Mouse (Mus musculus): ENCODE data around the gene Nectin3. TPM values are rescaled to one million over a fixed set of nuclear protein-coding genes. Genes with fewer than 3 reads are reported as not detected.

Nectin3 gene
- total RNA-seq (2014; fragmentation: Nextera tagmentation), result not detected in 2 replicates
- total RNA-seq (2017), result 0.34 TPM in 1 of 2 replicates, not detected in the other

DNA sequence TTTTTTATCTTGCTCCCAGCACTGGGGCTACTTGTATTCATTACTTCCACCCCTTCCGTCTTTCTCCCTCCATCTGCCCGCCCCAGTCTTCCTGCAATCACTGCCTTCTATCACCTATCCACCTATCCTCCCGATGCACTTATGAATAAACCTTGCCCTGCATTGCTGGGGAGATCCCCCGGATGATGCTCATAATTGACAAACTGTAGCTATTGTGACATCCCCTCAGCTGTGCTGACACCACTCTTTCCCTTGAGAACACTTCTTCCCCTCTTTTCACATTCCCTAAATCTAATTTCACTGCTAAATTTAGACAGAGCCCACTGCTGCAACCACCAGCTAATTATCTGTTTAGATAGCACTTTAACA, at the start of gene Nectin3:
TSS of gene Nectin3 (minus strand) at position 105 of the 369 bp plus-strand sequence.
- ATAC-seq (replicated peaks; ENCODE audit: low FRiP score, low TSS enrichment, poor library complexity, severe bottlenecking), result no peak

DNA sequence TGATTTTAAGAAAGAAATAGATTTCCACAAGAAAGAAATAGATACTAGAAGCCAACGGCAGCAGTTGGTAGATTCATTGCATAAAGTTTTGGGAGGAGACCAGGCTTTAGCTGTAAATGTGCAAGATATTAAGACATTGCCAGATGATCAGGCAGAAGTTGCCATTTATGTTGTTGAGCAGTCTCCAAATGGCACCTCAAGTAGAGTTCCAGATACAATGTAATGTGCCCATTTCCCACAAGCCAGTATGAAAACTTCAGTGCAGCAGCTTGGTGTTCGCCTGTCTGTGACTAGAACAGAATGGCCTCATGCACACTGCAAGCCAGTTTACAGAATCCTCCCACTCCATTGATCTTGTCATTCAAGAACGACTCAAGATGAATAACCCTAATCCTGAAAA, 39.8 kb upstream of the Nectin3 start:
- ATAC-seq (replicated peaks; ENCODE audit: low FRiP score, low TSS enrichment, poor library complexity, severe bottlenecking), result no peak

DNA sequence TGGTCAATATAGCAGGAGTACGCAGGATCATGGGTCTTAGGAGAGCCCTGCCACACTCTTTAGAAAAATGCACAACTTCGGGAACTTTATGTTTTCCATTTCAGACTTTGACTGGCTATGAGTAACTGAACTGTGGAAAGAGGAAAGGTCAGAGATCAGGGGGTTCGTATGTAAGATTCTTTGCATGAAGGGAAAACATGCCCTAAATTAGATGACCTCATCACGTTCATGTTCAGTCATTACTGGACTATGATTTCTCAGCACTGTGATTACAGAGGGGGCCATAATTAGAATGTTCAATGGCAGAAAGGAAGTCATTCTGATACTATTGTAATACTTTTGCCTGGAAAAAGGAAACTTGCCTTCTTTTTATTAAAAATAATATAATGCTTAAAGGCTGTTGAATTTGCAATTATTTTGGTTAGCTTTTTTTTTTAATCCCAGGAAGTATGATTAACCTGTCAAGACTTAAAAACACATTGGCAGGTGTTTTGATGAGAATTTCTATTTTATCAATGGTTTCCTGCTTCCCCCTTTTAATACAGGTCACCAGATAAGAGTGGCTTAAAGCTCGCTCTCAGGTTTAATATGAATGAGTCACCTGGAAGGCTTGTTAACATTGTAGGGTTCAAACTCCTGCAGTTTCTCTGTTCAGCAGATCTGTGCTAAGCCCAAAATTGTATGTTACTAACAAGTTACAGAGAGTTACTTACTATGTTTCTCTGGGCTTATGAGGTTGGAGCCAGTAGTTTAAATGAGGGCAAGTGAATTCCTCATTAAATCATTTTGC, 34.3 kb upstream of the Nectin3 start:
- no peak for ATAC-seq (replicated peaks; ENCODE audit: low FRiP score, low TSS enrichment, poor library complexity, severe bottlenecking)

DNA sequence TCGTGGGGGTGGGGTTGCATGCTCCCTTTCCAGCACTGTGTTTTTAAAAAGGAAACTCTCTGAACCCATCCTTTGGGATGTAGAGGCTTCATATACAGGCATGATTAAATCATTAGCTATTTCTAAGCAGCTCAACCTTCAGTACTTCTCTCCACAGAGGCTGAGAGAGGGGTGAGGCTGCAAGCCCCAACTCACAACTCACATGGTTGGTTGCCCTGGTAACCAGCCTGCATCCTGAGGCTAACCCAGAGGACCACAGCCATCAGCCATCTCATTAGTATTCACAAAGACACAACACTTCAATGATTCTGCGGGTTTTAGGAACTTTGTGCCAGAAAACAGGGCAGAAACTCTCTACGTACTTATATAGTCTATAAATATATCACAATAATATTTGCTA, 32.7 kb upstream of the Nectin3 start:
- no peak for ATAC-seq (replicated peaks; ENCODE audit: low FRiP score, low TSS enrichment, poor library complexity, severe bottlenecking)

DNA sequence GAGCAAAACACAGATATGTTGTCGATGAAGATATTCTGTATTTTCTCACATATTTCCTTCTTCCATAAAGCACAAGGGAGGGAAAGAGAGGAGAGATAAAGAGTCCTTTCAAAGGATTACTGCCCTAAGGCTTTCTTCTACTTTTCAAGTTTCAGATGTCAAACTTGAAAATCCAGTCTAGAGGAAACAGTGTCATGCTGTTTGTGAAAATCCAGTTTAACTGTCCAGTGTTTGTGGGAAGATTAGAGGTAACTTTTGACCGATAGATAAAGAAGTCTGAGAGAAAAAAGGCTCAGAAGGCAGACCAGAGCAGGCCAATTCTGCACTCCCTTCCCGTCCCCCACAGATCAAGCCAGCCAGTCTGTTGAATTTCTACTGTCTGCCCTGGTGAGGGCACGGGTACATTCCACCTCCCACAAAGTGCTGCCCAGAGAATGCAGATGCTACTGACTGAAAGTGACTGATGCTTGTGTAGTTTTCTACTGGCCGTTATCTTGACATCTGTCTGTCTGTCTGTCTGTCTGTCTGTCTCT, 22.6 kb upstream of the Nectin3 start:
- ATAC-seq (replicated peaks; ENCODE audit: low FRiP score, low TSS enrichment, poor library complexity, severe bottlenecking), result no peak

DNA sequence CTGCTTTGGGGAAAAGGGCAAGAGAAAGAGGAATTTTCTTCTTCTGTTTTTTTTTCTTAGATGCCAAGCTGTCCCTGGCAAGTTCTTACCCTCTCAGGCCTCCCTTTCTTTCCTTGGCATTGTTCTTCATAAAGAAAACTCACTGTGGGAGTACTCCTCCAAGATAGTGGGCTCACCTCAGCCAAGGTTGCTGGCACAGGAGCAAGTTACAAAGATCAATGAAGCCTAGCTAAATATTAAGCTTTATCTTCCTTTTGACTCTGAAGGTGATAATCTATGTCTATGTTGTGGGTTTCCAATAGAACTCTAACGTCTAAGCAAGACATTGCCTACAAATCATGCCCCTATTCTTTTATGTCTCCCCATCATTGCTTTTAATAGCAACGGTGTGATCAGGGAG, 21.3 kb upstream of the Nectin3 start:
- no peak for ATAC-seq (replicated peaks; ENCODE audit: low FRiP score, low TSS enrichment, poor library complexity, severe bottlenecking)

DNA sequence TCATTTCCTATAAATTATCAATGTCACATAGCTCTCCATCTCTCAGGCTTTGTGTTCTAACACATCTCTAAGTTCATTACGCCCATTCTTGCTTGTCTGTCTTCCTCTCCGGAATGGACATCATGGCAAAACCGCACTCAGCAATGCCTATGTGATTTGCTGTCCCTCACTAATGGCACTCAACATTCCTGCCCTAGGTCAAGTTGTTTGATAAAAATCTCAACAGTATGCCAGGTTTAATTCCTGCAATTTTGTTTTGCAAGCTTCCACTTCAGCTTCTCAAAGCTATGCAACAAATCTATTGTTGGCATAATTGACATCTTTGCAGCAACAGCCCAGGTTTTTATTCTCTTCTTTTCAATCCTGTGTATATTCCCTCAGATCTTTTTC, 9.6 kb upstream of the Nectin3 start:
- ATAC-seq (replicated peaks; ENCODE audit: low FRiP score, low TSS enrichment, poor library complexity, severe bottlenecking), result no peak

DNA sequence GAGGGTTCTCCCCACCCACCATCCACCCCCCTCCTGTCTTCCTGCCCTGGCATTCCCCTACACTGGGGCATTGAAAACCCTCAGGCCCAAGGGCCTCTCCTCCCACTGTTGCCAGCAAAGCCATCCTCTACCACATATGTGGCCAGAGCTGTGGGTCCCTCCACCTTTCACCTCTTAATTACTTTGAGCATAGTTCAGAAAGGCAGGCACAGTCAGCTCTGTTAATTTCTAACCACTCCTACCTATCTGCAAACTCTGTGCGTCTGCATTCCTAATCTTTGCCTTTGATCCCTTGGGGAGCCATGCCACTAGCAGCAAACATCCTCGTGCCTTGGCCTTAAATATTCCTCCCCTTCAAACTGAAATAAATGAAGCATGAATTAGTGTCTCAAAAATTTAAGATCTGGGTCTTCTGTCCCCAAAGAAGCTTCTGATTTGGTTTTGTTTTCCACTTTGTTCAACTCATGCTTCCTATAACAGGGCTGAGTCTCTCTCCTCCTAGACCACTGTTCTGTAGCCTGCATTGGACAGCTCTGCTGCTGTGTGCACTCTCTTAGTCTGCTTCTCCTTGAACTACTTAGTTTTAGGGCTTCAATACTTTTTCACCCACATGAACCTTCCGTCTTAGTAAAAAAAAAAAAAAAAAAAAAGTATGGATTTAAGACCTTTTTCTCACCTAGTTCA, 9.1 kb upstream of the Nectin3 start:
- no peak for ATAC-seq (replicated peaks; ENCODE audit: low FRiP score, low TSS enrichment, poor library complexity, severe bottlenecking)

DNA sequence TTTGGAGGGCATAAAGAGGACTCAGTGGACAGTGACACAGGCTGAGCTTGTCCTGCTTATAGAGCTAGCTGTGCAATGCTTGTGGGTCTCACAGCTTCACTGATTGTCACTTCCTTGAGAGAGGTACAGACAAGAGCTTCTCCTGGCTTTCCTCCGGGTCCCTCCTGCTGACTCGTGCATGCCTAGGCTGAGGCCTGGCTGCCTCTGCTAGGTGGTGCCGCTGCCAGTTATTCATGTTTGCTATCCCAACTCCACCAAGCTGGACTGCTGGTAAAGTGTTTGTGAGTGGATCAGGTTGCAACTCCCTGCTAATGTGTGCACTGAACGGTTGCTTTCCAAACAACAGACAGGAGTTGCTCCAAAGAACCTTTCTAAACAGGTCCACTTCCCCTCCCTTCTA, 5.7 kb upstream of the Nectin3 start:
- ATAC-seq (replicated peaks; ENCODE audit: low FRiP score, low TSS enrichment, poor library complexity, severe bottlenecking), result no peak

DNA sequence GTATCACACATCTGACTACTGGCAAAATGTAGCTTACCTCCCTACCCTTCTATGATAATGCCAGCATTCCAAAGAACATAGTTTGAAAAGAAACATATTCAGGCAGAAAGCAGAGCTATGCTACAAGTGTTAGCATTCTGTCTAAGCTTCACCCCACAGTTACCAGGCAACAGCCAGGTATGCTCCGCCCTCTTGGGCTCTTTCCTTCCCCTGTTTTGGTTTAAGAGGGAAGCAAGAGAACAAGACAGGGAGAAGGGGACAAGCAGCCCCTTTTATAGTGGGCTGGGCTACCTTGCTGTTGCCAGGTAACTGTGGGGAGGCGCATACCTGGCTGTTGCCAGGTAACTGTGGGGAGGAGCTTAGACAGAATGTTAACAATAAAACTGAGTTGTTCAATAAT, 4.0 kb upstream of the Nectin3 start:
- ATAC-seq (replicated peaks; ENCODE audit: low FRiP score, low TSS enrichment, poor library complexity, severe bottlenecking), result no peak

DNA sequence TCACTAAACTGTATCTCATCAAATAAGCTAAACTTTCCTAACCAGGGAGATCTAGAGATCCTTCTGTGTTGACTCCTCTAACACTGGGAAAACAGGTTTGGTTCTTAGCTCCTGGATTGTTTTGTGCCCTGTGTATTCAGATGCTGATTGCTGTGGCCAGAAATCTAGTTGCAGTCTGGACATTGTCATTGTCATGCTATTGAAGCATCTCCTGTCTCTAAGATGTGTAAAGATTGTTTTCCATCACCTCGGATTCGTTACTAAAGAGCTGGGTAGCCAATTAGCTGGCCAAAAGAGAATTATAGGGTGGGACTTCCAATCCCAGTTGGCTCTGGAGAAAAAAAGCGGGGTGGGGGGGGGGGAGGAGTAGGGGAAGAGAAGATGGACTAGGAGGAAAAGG, 2.4 kb upstream of the Nectin3 start:
- no peak for ATAC-seq (replicated peaks; ENCODE audit: low FRiP score, low TSS enrichment, poor library complexity, severe bottlenecking)

DNA sequence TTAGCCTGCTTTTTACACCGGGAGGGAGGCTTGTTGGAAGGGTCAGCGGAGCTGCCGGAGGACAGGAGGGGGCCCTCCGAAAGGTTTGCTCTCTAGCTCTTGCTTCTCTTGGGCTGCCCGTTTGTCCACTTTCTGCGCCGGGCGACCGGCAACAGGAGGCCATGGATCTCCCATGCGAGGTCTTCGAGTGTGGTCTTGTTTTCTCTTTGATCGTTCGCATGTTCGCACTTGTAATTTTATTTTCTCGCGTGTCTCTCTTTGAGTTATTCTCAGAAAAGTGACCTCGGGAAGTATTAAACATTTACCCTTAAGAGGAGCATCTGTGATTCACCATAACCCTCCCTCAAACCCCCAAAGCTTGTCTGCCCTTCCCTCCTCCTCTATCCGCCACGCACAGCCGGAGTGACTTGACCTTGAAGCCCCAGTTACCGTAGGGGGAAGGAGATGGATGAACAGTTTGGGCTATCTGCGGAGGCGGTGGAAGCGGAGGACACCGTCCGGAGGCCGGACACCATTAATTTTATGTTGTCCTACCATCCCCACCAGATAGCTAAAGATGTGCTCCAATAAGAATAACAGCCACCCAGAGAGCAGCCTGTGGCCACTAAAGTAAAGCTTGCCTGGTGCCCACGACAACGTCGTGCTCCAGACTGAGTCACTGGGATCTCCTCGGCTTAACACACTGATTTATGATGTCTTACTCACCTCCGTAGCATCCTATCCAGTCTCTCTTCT, 472 bp downstream of the Nectin3 start:
- ATAC-seq (replicated peaks; ENCODE audit: low FRiP score, low TSS enrichment, poor library complexity, severe bottlenecking), result no peak

DNA sequence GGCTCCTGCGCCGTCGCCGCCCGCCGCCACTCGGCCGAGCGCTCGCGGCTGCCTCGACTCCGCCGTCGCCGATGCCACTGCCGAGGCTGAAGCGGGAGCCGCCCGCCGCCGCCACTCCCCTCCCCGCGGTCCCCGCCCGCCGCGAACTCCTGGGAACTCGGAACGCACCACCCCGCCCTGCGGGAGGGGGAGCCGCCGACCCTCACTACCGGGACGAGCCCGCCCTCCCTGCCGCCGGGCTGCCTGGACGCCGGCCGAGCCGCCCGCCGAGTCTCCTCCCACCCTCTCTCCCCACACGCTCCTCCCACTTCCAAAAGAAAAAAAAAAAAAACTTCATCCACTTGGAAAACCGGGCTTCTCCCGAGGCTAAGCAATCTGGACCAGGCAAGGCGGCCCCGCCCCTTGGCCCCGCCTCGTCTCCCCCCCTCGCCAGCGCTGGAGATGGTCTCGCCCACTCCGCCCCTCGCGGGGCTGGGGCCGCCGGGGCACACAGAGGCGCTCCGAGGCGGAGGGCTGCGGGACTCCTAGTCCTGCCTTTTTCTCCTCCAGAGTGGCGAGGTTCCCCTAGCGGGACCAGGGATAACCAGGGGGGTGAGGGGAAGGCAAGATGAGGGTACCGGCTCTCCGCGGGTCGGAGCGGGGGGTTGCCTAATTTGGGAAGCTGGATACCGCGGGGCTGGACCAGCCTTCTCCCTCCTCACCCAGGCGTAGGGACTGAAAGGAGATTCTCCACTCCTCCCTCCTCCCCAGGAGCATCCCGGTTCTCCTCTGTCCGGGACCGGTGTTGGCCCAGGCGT, 1.2 kb downstream of the Nectin3 start:
- ATAC-seq (replicated peaks; ENCODE audit: low FRiP score, low TSS enrichment, poor library complexity, severe bottlenecking), result peak; percentile 80

DNA sequence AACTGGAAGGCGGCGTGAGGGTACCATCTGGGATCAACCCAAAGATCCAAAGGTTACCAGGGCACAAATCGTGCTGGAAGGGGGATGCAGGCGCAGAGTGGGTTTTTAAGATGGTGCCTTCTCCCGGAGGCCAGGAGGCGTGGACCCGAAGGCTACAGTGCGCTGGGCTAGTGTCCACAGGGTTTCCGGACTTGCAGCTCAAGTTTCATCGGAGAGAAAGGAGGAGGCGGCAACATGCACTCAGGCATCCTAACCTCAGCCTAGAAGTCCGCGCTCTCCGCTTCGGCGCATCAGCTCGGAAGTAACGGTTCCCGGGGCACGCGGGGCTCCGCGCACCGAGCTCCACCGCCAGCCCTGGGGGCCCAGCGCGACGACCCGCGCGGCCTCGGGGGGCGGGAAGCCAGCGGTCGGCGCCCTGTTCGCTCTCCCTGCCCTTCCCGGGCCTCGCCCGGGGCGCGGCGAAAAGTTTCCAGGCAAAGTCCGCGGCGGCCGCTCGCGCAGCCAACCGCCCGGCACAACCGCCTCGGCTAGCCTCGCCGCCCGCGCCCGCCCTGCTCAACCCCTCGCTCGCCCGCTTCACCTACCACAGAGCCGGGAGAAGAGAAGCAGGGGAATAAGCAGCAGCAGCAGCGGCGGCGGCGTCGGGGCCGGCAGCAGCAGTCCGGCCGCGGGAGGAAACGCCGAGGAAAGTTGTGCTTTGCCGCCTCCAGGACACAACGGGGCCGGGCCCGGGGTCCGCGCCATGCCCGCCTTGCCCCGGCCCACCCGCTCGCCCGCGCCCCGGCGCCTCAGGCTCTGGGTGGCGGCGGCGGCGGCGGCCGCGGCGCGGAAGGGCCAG, 2.1 kb downstream of the Nectin3 start:
- no peak for ATAC-seq (replicated peaks; ENCODE audit: low FRiP score, low TSS enrichment, poor library complexity, severe bottlenecking)

DNA sequence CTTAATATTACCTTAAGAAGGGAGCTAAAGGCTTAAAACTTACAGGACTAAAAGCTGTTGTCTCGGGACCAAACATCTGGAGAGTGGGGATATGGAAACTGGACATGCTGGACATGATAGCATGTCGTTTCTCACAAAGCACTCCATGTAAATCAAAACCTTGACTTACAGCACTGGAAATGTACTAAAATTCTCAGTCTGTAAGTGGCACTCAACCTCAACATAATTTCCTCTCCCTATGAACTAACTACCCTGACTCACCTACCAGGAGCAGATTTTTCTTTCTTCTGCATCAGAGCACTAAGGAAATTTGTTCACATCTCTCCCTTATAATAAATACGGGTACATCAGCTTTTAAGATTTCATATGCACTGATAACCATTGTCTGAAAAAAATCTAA, 3.1 kb downstream of the Nectin3 start:
- ATAC-seq (replicated peaks; ENCODE audit: low FRiP score, low TSS enrichment, poor library complexity, severe bottlenecking), result no peak

DNA sequence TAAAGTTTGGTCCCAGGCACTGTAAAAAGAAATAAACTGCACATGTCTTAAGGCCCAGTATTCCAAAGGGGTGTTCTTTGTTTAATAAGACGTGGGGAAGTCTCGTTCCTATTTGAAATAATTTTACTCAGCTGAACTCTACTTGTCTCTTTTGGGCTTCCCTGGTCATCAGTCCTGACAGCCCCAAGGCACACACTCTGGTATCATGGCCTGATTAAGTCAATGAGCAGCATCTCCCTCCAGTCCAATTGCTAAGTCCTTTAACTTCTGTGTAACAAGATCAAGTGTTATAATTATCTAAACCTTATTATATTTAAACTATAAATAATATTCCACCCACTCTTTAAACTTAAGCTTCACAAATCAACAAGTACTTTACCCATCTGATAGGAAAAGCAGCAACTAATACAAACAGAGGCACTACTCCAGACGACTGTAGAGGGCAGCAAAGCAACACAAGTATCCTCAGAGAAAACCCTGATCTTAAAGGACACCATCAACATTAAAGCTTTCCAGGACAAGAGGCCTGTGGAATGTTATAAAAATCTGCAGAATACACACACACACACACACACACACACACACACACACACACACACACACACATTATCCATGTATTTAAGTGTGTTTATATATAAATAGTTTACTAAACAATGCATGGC, 10.8 kb downstream of the Nectin3 start:
- peak; percentile 70; the same call in 1 of the 2 replicates for ATAC-seq (replicated peaks; ENCODE audit: low FRiP score, low TSS enrichment, poor library complexity, severe bottlenecking)

DNA sequence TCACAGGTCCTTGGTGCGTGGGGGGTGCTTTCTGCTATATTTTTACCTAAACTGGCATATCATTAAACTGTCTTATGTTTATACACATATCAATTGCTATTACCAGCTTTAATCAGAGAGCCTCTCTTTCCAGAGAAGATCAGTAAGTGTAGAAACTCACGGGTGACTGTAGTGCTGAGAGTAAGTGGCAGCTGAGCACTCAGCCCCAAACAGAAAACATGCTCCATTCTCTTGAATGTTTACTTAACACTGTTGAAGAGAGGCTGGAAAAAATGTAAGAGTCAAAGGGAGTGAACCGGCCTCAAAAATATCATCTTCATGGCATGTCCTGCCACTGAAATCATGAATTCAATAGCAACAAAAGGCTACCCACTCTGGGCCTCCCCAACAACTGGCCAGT, 21.0 kb downstream of the Nectin3 start:
- ATAC-seq (replicated peaks; ENCODE audit: low FRiP score, low TSS enrichment, poor library complexity, severe bottlenecking), result no peak

DNA sequence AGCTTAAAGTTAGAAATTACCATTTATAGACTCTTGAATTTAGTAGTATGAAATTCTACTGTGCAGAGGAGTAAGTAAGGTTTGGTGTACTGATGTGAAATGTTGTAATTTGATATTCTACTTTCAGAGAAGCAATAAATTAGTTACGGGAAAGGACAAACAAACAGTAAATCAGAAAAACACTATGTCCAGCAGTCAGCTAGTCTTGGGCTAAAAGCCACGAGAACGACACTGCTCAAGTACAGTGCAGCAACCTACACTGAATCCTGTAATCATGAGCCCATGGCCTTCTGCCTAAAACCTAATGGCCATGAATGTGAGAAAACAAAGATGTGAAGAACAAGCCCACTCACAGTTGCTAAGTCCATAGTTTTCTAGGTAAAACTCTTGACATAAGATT, 46.9 kb downstream of the Nectin3 start:
- no peak for ATAC-seq (replicated peaks; ENCODE audit: low FRiP score, low TSS enrichment, poor library complexity, severe bottlenecking)

All from megakaryocyte-erythroid progenitor cell, adult 5-6 weeks (primary cell).